Mouse (Mus musculus) brain, embryonic 18.5 days (tissue): ENCODE measurements around the gene Gm44596.
A peak's percentile ranks its signal among the peaks of the same experiment; 100 is the strongest.

Experiments used
- DNase-seq: peaks from one replicate; pipeline ENCODE4 v3.0.0-alpha.2; 2012; ENCODE audit warnings: low read depth, low spot score

The Gm44596 gene

DNA sequence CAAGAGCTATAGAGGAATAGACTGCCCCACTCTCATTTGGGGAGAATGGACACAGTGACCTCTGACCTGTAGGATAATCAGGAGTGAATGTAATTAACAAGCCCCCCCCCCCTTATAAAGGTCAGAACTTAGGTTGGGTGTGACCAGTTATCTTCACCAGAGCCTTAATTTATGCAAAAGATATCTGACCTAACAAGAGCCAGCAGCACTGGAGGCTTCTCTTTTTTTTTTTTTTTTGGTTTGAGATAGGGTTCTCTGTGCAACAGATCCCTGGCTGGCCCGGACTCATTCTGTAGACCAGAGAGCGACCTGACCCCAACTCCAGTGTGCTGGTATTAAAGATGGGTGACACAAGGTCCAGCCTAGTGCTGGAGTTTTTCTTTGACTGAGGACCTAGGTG is 54.0 kb downstream of the Gm44596 start:
- DNase-seq, result no peak

GRCm38 (mm10) chr6:128429826-128430225 is 54.5 kb downstream of the Gm44596 start:
- DNase-seq, result no peak

GRCm38 (mm10) chr6:128432356-128432915 is 57.1 kb downstream of the Gm44596 start:
- DNase-seq, result no peak

- no peak for DNase-seq
These were observed 58.3 kb downstream of the Gm44596 start for GRCm38 (mm10) chr6:128433566-128433965.

- no peak for DNase-seq
These were observed 60.2 kb downstream of the Gm44596 start for GRCm38 (mm10) chr6:128435474-128435873.

DNA sequence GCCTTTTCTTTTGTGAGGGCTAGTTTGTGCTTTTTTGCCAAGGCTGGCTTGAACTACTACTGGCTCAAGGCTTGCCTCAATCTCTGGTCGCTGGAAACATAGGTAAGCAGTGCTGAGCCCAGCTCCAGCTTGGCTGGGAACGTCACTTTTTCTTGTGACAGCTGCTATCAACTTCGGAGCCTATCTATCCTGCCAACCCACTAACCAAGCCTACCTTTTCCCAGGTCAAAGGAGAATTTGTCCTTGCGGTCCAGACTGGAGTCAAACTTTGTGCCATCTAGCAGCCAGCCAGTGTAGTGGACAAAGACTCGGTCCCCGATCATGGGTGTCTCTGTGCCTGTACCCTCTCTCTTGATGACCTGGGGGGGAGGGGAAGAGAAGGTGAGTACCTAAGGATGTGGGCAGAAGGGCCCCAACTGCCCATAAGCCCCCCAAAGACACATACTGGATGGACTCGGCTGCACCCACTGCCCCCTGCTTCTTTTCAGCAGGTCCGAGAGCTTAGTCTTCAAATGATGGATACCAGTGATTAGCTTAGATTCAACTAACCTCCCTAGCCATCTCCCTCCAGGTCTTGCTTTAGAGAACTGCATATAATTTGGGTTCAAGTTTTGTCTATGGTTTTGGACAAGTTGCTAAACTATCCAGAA is 61.2 kb downstream of the Gm44596 start:
- no peak for DNase-seq

DNA sequence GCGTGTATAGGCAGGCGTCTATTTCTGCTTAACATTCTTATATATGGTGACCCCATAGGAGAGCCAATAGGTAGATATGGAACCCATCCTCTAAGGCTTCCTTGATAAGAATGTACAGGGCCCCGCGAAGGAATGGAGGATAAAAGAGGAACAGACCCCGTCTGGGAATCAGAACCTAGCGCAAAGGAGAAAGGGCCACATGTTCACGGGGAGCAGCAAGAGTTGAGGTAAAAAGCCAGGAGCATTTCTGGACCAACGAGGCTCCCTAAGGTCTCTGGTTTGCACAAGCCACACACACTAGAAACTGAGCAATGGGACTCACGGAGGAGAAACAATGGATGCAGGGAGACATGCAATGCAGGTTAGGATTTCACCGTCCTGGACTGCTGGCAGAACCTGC is 62.0 kb downstream of the Gm44596 start:
- no peak for DNase-seq

GRCm38 (mm10) chr6:128437731-128438316 is 62.5 kb downstream of the Gm44596 start:
- no peak for DNase-seq

DNA sequence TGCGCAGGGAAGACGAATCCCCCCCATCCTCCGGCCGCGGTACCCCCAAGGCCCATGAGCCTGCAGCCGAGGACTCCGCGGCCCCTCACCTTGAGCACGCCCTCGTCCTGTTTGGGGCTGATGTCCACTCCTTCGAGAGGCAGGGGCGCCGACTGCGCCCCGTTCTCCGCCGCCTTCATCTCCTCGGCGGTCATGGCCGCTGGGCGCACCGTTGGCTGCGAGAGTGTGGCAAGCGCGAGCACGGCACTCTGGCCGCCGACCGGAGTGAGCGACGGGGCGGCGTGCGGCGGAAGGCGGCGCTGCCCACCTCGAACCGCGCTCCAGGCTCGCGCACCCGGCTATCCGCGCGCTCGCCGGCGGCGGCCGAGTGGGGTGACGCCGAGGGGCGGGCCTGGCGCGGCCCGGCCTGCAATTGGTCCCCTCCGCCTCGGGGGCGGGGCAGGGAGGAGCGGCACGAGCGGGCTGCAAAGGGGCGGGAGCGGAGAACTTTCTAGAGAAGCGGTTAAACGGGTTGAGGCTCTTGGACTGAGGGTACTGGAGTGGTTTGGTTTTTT is 63.1 kb downstream of the Gm44596 start, which contains the start of gene Fkbp4:
Gene Fkbp4, minus strand, starts transcription at position 361 of the 554 bp plus-strand sequence.
- peak; percentile 88 for DNase-seq

DNA sequence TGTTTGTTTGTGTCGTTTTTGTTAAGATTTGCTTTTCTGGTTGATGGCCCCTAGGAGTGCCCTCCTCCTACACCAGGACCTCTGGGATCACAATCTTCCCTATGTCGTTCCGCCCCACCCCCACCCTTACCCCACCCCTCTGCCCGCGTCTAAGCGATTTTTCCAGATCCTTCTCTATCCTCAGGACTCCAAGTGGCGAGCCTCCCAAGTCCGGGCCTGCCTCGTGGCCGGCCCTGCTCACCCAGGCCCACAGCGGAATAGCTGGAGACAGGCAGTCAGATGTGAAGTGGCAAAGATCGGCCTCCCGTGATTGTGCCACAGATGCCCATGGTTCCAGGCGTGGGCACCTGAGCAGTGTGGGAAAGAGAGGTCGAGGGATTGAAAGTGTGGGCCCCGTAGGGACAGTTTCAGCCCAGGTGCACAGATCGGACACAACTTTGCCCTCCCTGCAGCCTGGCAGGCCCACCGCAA is 63.6 kb downstream of the Gm44596 start:
- no peak for DNase-seq

- no peak for DNase-seq
These were observed 64.9 kb downstream of the Gm44596 start for GRCm38 (mm10) chr6:128440238-128440637.

- no peak for DNase-seq
These were observed 70.6 kb downstream of the Gm44596 start for GRCm38 (mm10) chr6:128445761-128446535.

DNA sequence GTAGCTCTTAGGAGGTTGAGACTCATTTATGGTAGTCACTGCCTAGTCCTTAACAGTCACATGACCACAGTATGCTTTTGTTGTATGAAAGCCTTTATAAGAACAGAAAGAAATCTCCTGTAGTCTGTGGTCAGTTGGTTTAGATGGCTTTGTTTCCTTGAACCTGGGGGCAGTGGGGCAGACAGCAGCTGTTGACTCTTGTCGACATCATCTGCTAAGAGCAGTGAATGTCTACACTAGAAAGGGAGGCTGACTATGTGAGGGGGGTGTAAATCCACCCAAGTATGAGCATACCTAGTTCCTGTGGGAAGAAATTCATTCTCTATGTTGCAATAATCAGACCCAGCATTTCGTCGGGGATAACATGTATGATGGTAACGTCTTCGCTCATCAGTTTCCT is 71.8 kb downstream of the Gm44596 start:
- no peak for DNase-seq

- DNase-seq, result no peak
These were observed 80.7 kb downstream of the Gm44596 start for GRCm38 (mm10) chr6:128455835-128456605.
